Mouse (Mus musculus) cortical plate, adult 2 months (tissue): ENCODE data around the gene Bfsp1.

Source experiments
- CTCF ChIP-seq: fragments of 200-500 bp; IDR thresholded peaks from 2 replicates; pipeline ENCODE4 v1.5.1; 2011; ENCODE audit warnings: mild to moderate bottlenecking, control low read depth, low read length; ENCODE audit not compliant: insufficient read depth; ENCODE audit errors: extremely low read depth
- POLR2A ChIP-seq: fragments of 200-500 bp; IDR thresholded peaks from 2 replicates; pipeline ENCODE4 v1.6.1; 2011; ENCODE audit warnings: mild to moderate bottlenecking, low read length, control low read depth; ENCODE audit not compliant: insufficient read depth; ENCODE audit errors: extremely low read depth

DNA sequence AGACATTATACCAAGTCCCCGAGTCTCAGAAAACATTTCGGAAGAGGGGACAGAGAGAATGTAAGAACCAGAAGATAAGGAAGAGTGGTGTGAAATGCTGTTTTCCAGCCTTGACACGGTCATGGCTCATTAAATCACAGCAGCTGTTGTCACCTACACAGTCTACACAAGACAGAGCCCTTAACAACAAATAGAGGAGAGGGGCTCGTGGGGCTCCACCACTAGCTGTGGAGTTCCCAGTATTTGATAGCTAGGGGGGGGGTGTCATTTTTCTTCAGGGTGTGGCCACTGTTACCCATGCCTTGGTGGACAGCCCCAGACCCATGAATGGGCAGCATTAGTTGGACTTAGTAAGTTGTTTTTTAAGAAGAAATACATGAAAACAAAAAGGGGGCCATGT is 50.7 kb downstream of the Bfsp1 start:
- TF ChIP-seq CTCF (no peak), POLR2A (no peak)
